Mouse (Mus musculus) bone marrow, adult 2 months (tissue): ENCODE results near the gene Carmil2. TPM values are rescaled to one million over a fixed set of nuclear protein-coding genes. Genes with fewer than 3 reads are reported as not detected.

ENCODE experiments used
- H3K27ac ChIP-seq: fragments of 200-500 bp; 2 replicates; pipeline ENCODE4 v1.5.1; 2012; ENCODE audit warnings: low read depth, mild to moderate bottlenecking, control low read depth, inconsistent platforms, low read length; ENCODE audit not compliant: control insufficient read depth, poor library complexity, insufficient read depth
- H3K4me1 ChIP-seq: fragments of 200-500 bp; 2 replicates; pipeline ENCODE4 v1.6.1; 2011; ENCODE audit warnings: low read length; ENCODE audit not compliant: control insufficient read depth, insufficient read depth
- H3K4me3 ChIP-seq: fragments of 200-500 bp; replicated peaks from 2 replicates; pipeline ENCODE3; 2011; ENCODE audit warnings: mild to moderate bottlenecking, low read depth, low read length, control low read depth; ENCODE audit not compliant: control insufficient read depth
- CTCF ChIP-seq: fragments of 200-500 bp; IDR thresholded peaks from 2 replicates; pipeline ENCODE4 v1.5.1; 2011; ENCODE audit warnings: low read length, control low read depth; ENCODE audit not compliant: control insufficient read depth, insufficient read depth
- POLR2A ChIP-seq: fragments of 200-500 bp; IDR thresholded peaks from 2 replicates; pipeline ENCODE4 v1.6.1; 2011; ENCODE audit warnings: low read depth, mild to moderate bottlenecking, control low read depth, low read length, borderline replicate concordance; ENCODE audit not compliant: control insufficient read depth
- WGBS: fragments of 180-500 bp; shearing (Covaris S2); methylation state at CpG from one replicate; pipeline ENCODE4 v1.1.7; 2018; 5-methylcytosine and 5-hydroxymethylcytosine counted together
- polyA plus RNA-seq: library from polyadenylated mRNA; stranded (reverse); fragments of >200 nt; gene quantifications from 2 replicates; pipeline ENCODE4 v1.2.4, GENCODE M21; 2011; ENCODE audit warnings: low replicate concordance; ENCODE audit not compliant: missing spikeins, insufficient read depth, insufficient read length

Gene Carmil2
- polyA plus RNA-seq, 1 experiment, result 42.6 TPM

GRCm38 (mm10) chr8:105707498-105708403 is 21.7 kb downstream of the Carmil2 start, which contains the start of the genes 4933405L10Rik and Enkd1:
Gene 4933405L10Rik, plus strand, starts transcription at chr8:105707655.
Gene Enkd1, minus strand, starts transcription at chr8:105708210.
- WGBS, result 1% methylated on average over 55 of the region's 55 CpGs
- no peak for TF ChIP-seq CTCF
- no peak for TF ChIP-seq POLR2A
- Histone ChIP-seq H3K27ac (no peak within 1 kb of the TSS), H3K4me1 (peaks cover 5% of the 10 kb centered on the region; the same call in 1 of the 2 replicates), H3K4me3 (peak within 1 kb of the TSS; percentile 67)

DNA sequence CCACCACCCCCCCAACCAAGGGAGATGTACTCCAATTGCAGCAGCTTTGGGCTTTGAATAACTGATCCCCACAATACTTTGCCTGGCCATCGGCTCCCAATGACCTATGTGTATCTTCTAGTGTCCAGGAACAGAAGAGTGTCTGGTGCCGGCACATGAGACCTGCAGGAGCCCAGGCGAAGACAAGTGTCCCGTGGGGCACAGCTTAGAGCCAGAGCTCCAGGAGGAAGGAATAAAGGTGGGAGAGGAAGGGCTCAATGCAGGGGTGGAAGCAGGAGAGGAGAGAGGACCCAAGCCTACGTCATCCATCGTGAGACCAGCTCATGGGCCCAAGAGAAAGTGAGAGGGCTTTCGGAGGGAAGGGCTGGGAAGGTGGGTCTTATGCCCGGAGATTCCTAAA is 22.6 kb downstream of the Carmil2 start:
- Histone ChIP-seq H3K27ac (no peak overlapping the region), H3K4me1 (peaks cover 5% of the 10 kb centered on the region; the same call in 1 of the 2 replicates), H3K4me3 (no peak overlapping the region)
- no peak for TF ChIP-seq POLR2A
- 89% methylated on average over 8 of the region's 8 CpGs for WGBS

DNA sequence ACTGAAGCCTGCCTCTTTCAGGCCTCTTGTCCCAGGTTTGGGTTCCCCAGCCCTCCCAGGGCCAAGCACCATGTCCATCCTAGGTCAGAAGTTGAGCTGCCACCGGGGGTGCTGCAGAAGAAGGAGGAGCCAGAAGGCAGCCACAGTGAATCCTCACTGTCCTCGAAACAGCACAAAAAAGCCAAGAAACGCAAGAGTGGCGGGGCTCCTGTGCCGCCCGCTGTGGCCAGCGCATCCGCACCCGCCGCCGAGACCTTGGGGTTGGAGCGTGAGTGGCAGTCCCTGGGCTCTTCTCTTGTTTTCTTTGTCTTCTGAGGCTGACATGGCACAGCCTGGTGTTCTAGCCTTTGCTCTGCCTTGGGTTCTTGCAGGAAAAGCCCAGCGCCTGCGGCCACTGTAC is 23.2 kb downstream of the Carmil2 start:
- WGBS, result 85% methylated on average over 13 of the region's 14 CpGs
- Histone ChIP-seq H3K4me1 (peaks cover 5% of the 10 kb centered on the region; the same call in 1 of the 2 replicates), H3K4me3 (no peak overlapping the region), H3K27ac (no peak overlapping the region)
- TF ChIP-seq POLR2A, result no peak
- no peak for TF ChIP-seq CTCF

DNA sequence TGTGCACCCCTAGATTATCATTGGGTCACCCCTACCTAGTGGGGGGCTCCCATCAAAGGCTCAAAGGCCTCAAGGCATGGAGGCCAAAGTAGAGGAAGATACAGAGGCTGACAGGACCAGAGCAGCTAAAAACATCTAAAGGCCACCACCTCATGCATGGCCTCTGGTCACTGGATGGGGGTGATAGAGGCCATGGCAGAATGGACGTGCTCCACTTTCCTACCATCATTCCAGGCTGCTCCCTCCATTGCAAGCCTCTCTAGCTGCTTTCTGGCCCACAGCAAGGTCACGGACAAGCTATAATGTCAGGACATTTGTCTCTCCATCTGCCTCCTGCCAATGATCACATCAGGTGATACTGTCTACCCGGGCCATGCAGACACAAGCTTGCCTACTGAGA is 26.2 kb downstream of the Carmil2 start:
- H3K27ac ChIP-seq, result no peak overlapping the region
- H3K4me3 ChIP-seq, result no peak overlapping the region
- peaks cover 3% of the 10 kb centered on the region; the same call in 1 of the 2 replicates for H3K4me1 ChIP-seq
- no peak for TF ChIP-seq CTCF
- TF ChIP-seq POLR2A, result no peak
- WGBS, result 72% methylated on average over 3 of the region's 3 CpGs

GRCm38 (mm10) chr8:105714139-105714538 is 28.1 kb downstream of the Carmil2 start:
- 2% methylated on average over 3 of the region's 3 CpGs for WGBS
- no peak for TF ChIP-seq POLR2A
- TF ChIP-seq CTCF, result peak; percentile 92
- Histone ChIP-seq H3K27ac (no peak overlapping the region), H3K4me3 (no peak overlapping the region), H3K4me1 (no peaks in the 10 kb centered on the region; the same call in 1 of the 2 replicates)

DNA sequence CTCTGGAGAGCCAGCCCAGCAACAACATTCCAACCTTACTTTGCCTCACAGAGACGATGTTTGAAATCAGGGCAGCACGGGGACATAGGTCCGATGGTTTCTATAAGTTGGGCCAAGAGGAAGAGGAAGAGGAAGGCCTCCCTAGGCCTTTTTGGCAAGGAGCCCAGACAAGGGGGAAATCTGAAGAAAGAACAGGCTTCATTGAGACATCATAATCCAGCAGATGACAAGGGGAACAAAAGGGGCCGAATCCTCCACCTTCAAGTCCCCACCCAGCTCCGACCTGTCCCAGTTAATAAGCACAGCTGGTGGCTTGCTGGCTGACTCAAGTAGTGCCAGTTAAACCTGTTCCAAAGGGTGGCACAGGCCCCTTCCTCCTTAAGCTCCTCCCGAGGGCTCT is 29.0 kb downstream of the Carmil2 start:
- Histone ChIP-seq H3K4me1 (no peaks in the 10 kb centered on the region; the same call in 1 of the 2 replicates), H3K27ac (peak overlapping the region; percentile 32), H3K4me3 (no peak overlapping the region)
- TF ChIP-seq CTCF (no peak), POLR2A (no peak)
- WGBS, result 12% methylated on average over 6 of the region's 6 CpGs

GRCm38 (mm10) chr8:105716302-105716945 is 30.4 kb downstream of the Carmil2 start:
- H3K4me1 ChIP-seq, result no peaks in the 10 kb centered on the region; the same call in 1 of the 2 replicates
- H3K27ac ChIP-seq, result no peak overlapping the region
- no peak overlapping the region for H3K4me3 ChIP-seq
- no peak for TF ChIP-seq CTCF
- no peak for TF ChIP-seq POLR2A
- 93% methylated on average over 15 of the region's 15 CpGs for WGBS

DNA sequence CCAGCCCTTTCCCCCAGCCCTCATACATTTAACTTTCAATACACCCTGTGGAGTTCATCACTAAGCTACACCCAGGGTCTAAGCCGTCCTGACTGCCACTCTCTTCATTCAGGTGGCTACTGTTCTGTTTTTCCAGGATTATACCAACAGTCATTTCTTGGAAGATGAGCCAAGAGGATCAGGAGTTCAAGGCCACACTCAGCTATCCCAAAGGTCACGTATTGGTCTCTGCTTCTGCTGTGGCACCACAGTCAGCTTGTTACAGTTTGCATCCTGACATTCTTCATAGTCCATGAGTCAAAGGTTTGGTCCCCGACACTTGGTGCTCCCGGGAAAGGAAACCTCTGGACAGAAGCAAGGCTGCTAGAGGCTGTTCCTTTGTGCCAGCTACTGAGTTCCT is 33.6 kb downstream of the Carmil2 start:
- TF ChIP-seq CTCF (no peak), POLR2A (no peak)
- Histone ChIP-seq H3K4me3 (no peak overlapping the region), H3K27ac (no peak overlapping the region), H3K4me1 (no peaks in the 10 kb centered on the region)
- WGBS, result 83% methylated on average over 4 of the region's 4 CpGs

- peaks cover 6% of the 10 kb centered on the region for H3K4me1 ChIP-seq
- TF ChIP-seq POLR2A, result no peak
- TF ChIP-seq CTCF, result no peak
- no peak overlapping the region for H3K4me3 ChIP-seq
- H3K27ac ChIP-seq, result no peak overlapping the region
- whole genome bisulfite sequencing, result 86% methylated on average over 9 of the region's 9 CpGs
Observed at GRCm38 (mm10) chr8:105722861-105723260, 36.8 kb downstream of the Carmil2 start.
